Mouse (Mus musculus): ENCODE results near the gene Kpna1. TPM values are rescaled to one million over a fixed set of nuclear protein-coding genes. Genes with fewer than 3 reads are reported as not detected.

Kpna1 gene
- total and polyA plus RNA-seq, 2 experiments from 2014 or later: 37.3 to 46.3 TPM

- no peaks in the 10 kb centered on the region for H3K9me3 ChIP-seq (replicated peaks; ENCODE audit: control insufficient read depth, low read length)
- ATAC-seq (ENCODE audit: insufficient read depth, low read depth) (no peak; the same call in 1 of the 2 replicates), DNase-seq (ENCODE audit: low spot score) (no peak)
- H3K27me3 ChIP-seq (ENCODE audit: control insufficient read depth, insufficient read depth, low read length): no peaks in the 10 kb centered on the region
- no peaks in the 10 kb centered on the region; the same call in 1 of the 2 replicates for H3K36me3 ChIP-seq (replicated peaks; ENCODE audit: control insufficient read depth, insufficient read depth, low read length)
- no peak for TF ChIP-seq CTCF (IDR thresholded peaks at IDR 0.05; ENCODE audit: low read depth)
- peak overlapping the region; percentile 92 for H3K9ac ChIP-seq (replicated peaks; ENCODE audit: low read depth, low read length)
- peaks cover 19% of the 10 kb centered on the region for H3K4me1 ChIP-seq (ENCODE audit: control insufficient read depth, insufficient read depth)
- H3K4me2 ChIP-seq (ENCODE audit: low read depth, low read length): peak overlapping the region; percentile 87
- peak overlapping the region; percentile 100 for H3K27ac ChIP-seq (ENCODE audit: low read depth)
- 0% methylated on average over 16 of the region's 16 CpGs for WGBS
- H3K4me3 ChIP-seq (ENCODE audit: low read depth, low read length): peak overlapping the region; percentile 86
Measured at GRCm38 (mm10) chr16:36071071-36071449, 92.5 kb downstream of the Kpna1 start.

GRCm38 (mm10) chr16:36071450-36072379 is 93.2 kb downstream of the Kpna1 start, which contains the start of the genes Fam162a and Ccdc58:
Gene Fam162a (minus strand): TSS chr16:36071594.
Gene Ccdc58 (plus strand): TSS chr16:36071685.
- ATAC-seq (ENCODE audit: insufficient read depth, low read depth) (peak; percentile 93), DNase-seq (ENCODE audit: low spot score) (peak; percentile 91)
- H3K4me3 ChIP-seq (ENCODE audit: low read depth, low read length): peak within 1 kb of the TSS; percentile 86
- H3K27me3 ChIP-seq (ENCODE audit: control insufficient read depth, insufficient read depth, low read length): no peaks in the 10 kb centered on the region
- H3K4me1 ChIP-seq (ENCODE audit: control insufficient read depth, insufficient read depth): peaks cover 16% of the 10 kb centered on the region
- H3K9me3 ChIP-seq (replicated peaks; ENCODE audit: control insufficient read depth, low read length): no peaks in the 10 kb centered on the region
- no peaks in the 10 kb centered on the region; the same call in 1 of the 2 replicates for H3K36me3 ChIP-seq (replicated peaks; ENCODE audit: control insufficient read depth, insufficient read depth, low read length)
- H3K4me2 ChIP-seq (ENCODE audit: low read depth, low read length): peak within 1 kb of the TSS; percentile 87
- peak; percentile 73; the same call in 1 of the 2 replicates for TF ChIP-seq EP300 (IDR thresholded peaks at IDR 0.05; ENCODE audit: low read depth)
- TF ChIP-seq CTCF (IDR thresholded peaks at IDR 0.05; ENCODE audit: low read depth): peak; percentile 4; the same call in 1 of the 2 replicates
- peak within 1 kb of the TSS; percentile 92 for H3K9ac ChIP-seq (replicated peaks; ENCODE audit: low read depth, low read length)
- peak within 1 kb of the TSS; percentile 100 for H3K27ac ChIP-seq (ENCODE audit: low read depth)
- WGBS: under 1% methylated on average over 69 of the region's 81 CpGs

DNA sequence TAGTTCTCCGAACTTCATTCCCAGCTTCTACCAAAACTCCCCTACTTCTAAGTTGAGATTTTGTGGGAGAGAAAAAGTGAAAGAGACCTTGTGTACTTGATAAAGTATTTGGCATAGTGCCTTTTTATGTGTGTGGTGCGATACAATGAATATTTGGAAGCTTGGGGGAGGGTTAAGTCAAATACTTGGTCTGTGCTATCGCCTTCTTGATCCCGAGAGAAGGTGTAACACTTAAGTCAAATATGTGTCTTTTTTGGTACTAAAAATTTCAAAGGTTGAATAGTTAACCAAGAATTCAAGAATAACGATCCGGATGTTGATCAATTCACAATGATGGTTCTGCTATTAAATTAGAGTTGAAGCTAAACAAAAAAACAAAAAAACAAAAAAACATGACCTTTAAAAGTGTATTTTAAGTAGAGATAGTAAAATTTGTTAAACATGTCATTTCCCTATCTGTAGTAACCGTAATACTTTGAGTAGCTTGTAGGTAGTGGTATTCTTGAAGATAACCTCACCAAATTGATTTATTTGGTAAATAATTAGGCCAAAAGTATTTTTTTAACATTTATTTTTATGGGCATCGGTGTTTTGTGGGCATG is 94.0 kb downstream of the Kpna1 start:
- H3K4me1 ChIP-seq (ENCODE audit: control insufficient read depth, insufficient read depth): peaks cover 14% of the 10 kb centered on the region
- peak overlapping the region; percentile 87 for H3K4me2 ChIP-seq (ENCODE audit: low read depth, low read length)
- no peak for DNase-seq (ENCODE audit: low spot score)
- no peaks in the 10 kb centered on the region for H3K9me3 ChIP-seq (replicated peaks; ENCODE audit: control insufficient read depth, low read length)
- TF ChIP-seq CTCF (IDR thresholded peaks at IDR 0.05; ENCODE audit: low read depth) (no peak), EP300 (IDR thresholded peaks at IDR 0.05; ENCODE audit: low read depth) (no peak)
- peak overlapping the region; percentile 92 for H3K9ac ChIP-seq (replicated peaks; ENCODE audit: low read depth, low read length)
- 26% methylated on average over 8 of the region's 8 CpGs for WGBS
- H3K27me3 ChIP-seq (ENCODE audit: control insufficient read depth, insufficient read depth, low read length): no peaks in the 10 kb centered on the region
- no peak for ATAC-seq (ENCODE audit: insufficient read depth, low read depth)
- H3K4me3 ChIP-seq (ENCODE audit: low read depth, low read length): peak overlapping the region; percentile 86
- peak overlapping the region; percentile 100 for H3K27ac ChIP-seq (ENCODE audit: low read depth)
- no peaks in the 10 kb centered on the region; the same call in 1 of the 2 replicates for H3K36me3 ChIP-seq (replicated peaks; ENCODE audit: control insufficient read depth, insufficient read depth, low read length)

- TF ChIP-seq EP300 (IDR thresholded peaks at IDR 0.05; ENCODE audit: low read depth) (no peak), CTCF (IDR thresholded peaks at IDR 0.05; ENCODE audit: low read depth) (no peak)
- no peaks in the 10 kb centered on the region for H3K27me3 ChIP-seq (ENCODE audit: control insufficient read depth, insufficient read depth, low read length)
- H3K9me3 ChIP-seq (replicated peaks; ENCODE audit: control insufficient read depth, low read length): no peaks in the 10 kb centered on the region
- H3K4me1 ChIP-seq (ENCODE audit: control insufficient read depth, insufficient read depth): no peaks in the 10 kb centered on the region
- no peak overlapping the region for H3K4me3 ChIP-seq (ENCODE audit: low read depth, low read length)
- 86% methylated on average over 3 of the region's 3 CpGs for WGBS
- ATAC-seq (ENCODE audit: insufficient read depth, low read depth) (no peak), DNase-seq (ENCODE audit: low spot score) (no peak)
- no peak overlapping the region for H3K9ac ChIP-seq (replicated peaks; ENCODE audit: low read depth, low read length)
- H3K36me3 ChIP-seq (replicated peaks; ENCODE audit: control insufficient read depth, insufficient read depth, low read length): no peaks in the 10 kb centered on the region
- H3K27ac ChIP-seq (ENCODE audit: low read depth): no peak overlapping the region
- H3K4me2 ChIP-seq (ENCODE audit: low read depth, low read length): no peak overlapping the region
Measured at GRCm38 (mm10) chr16:36074772-36075171, 96.2 kb downstream of the Kpna1 start.

- Histone ChIP-seq H3K4me2 (ENCODE audit: low read depth, low read length) (no peak overlapping the region), H3K27ac (ENCODE audit: low read depth) (no peak overlapping the region), H3K9me3 (replicated peaks; ENCODE audit: control insufficient read depth, low read length) (no peaks in the 10 kb centered on the region), H3K27me3 (ENCODE audit: control insufficient read depth, insufficient read depth, low read length) (no peaks in the 10 kb centered on the region), H3K9ac (replicated peaks; ENCODE audit: low read depth, low read length) (no peak overlapping the region), H3K36me3 (replicated peaks; ENCODE audit: control insufficient read depth, insufficient read depth, low read length) (peaks cover 16% of the 10 kb centered on the region), H3K4me3 (ENCODE audit: low read depth, low read length) (no peak overlapping the region), H3K4me1 (ENCODE audit: control insufficient read depth, insufficient read depth) (no peaks in the 10 kb centered on the region)
- ATAC-seq (ENCODE audit: insufficient read depth, low read depth) (no peak), DNase-seq (ENCODE audit: low spot score) (no peak)
- TF ChIP-seq EP300 (IDR thresholded peaks at IDR 0.05; ENCODE audit: low read depth) (no peak), CTCF (IDR thresholded peaks at IDR 0.05; ENCODE audit: low read depth) (no peak)
- 95% methylated on average over 3 of the region's 3 CpGs for WGBS
Measured at GRCm38 (mm10) chr16:36079916-36080315, 101.4 kb downstream of the Kpna1 start.

Other genes starting within 250 kb of the Kpna1 start
- 38.3 and 39.8 TPM in 2 replicates for gene Dirc2, start 209.4 kb upstream of the Kpna1 start, total RNA-seq (2014; rRNA removed; ENCODE audit: low replicate concordance)
- gene Dirc2, start 209.4 kb upstream of the Kpna1 start, polyA plus RNA-seq (2015; fragmentation: Nextera tagmentation; extraction: Ambion mirVana): 15.3 and 16.1 TPM in 2 replicates
- gene Hspbap1, start 208.4 kb upstream of the Kpna1 start, total RNA-seq (2014; rRNA removed; ENCODE audit: low replicate concordance): 1.0 and 5.5 TPM in 2 replicates
- gene Hspbap1, start 208.4 kb upstream of the Kpna1 start, polyA plus RNA-seq (2015; fragmentation: Nextera tagmentation; extraction: Ambion mirVana): 5.0 and 5.7 TPM in 2 replicates
- 2.9 and 3.5 TPM in 2 replicates for gene Parp14, start 107.2 kb upstream of the Kpna1 start, total RNA-seq (2014; rRNA removed; ENCODE audit: low replicate concordance)
- gene Parp14, start 107.2 kb upstream of the Kpna1 start, polyA plus RNA-seq (2015; fragmentation: Nextera tagmentation; extraction: Ambion mirVana): 1.1 and 1.4 TPM in 2 replicates
- gene Parp9, start 40.3 kb upstream of the Kpna1 start, total RNA-seq (2014; rRNA removed; ENCODE audit: low replicate concordance): 9.7 and 26.6 TPM in 2 replicates
- 9.0 and 11.4 TPM in 2 replicates for gene Parp9, start 40.3 kb upstream of the Kpna1 start, polyA plus RNA-seq (2015; fragmentation: Nextera tagmentation; extraction: Ambion mirVana)
- gene Dtx3l, start 39.6 kb upstream of the Kpna1 start, total RNA-seq (2014; rRNA removed; ENCODE audit: low replicate concordance): 8.1 and 11.2 TPM in 2 replicates
- 5.1 and 5.6 TPM in 2 replicates for gene Dtx3l, start 39.6 kb upstream of the Kpna1 start, polyA plus RNA-seq (2015; fragmentation: Nextera tagmentation; extraction: Ambion mirVana)
- gene Wdr5b, start 62.4 kb downstream of the Kpna1 start, total RNA-seq (2014; rRNA removed; ENCODE audit: low replicate concordance): 5.4 and 7.8 TPM in 2 replicates
- 5.8 and 6.8 TPM in 2 replicates for gene Wdr5b, start 62.4 kb downstream of the Kpna1 start, polyA plus RNA-seq (2015; fragmentation: Nextera tagmentation; extraction: Ambion mirVana)
- gene Fam162a, start 92.8 kb downstream of the Kpna1 start, total RNA-seq (2014; rRNA removed; ENCODE audit: low replicate concordance): 126 and 370 TPM in 2 replicates
- gene Fam162a, start 92.8 kb downstream of the Kpna1 start, polyA plus RNA-seq (2015; fragmentation: Nextera tagmentation; extraction: Ambion mirVana): 755 and 772 TPM in 2 replicates
- 20.9 and 28.4 TPM in 2 replicates for gene Ccdc58, start 92.9 kb downstream of the Kpna1 start, total RNA-seq (2014; rRNA removed; ENCODE audit: low replicate concordance)
- 79.2 and 82.6 TPM in 2 replicates for gene Ccdc58, start 92.9 kb downstream of the Kpna1 start, polyA plus RNA-seq (2015; fragmentation: Nextera tagmentation; extraction: Ambion mirVana)
- not detected in 2 replicates for gene Csta1, start 152.5 kb downstream of the Kpna1 start, total RNA-seq (2014; rRNA removed; ENCODE audit: low replicate concordance)
- not detected in 2 replicates for gene Csta1, start 152.5 kb downstream of the Kpna1 start, polyA plus RNA-seq (2015; fragmentation: Nextera tagmentation; extraction: Ambion mirVana)
- gene Stfa2l1, start 178.1 kb downstream of the Kpna1 start, total RNA-seq (2014; rRNA removed; ENCODE audit: low replicate concordance): 1.3 TPM in 1 of 2 replicates, not detected in the other
- 1.7 and 2.4 TPM in 2 replicates for gene Stfa2l1, start 178.1 kb downstream of the Kpna1 start, polyA plus RNA-seq (2015; fragmentation: Nextera tagmentation; extraction: Ambion mirVana)
- not detected in 2 replicates for gene Gm5483, start 205.5 kb downstream of the Kpna1 start, total RNA-seq (2014; rRNA removed; ENCODE audit: low replicate concordance)
- 3.1 and 4.5 TPM in 2 replicates for gene Gm5483, start 205.5 kb downstream of the Kpna1 start, polyA plus RNA-seq (2015; fragmentation: Nextera tagmentation; extraction: Ambion mirVana)
- not detected in 2 replicates for gene Gm5416, start 231.7 kb downstream of the Kpna1 start, total RNA-seq (2014; rRNA removed; ENCODE audit: low replicate concordance)
- 0.89 TPM in 2 replicates for gene Gm5416, start 231.7 kb downstream of the Kpna1 start, polyA plus RNA-seq (2015; fragmentation: Nextera tagmentation; extraction: Ambion mirVana)
- gene 2010005H15Rik, start 242.7 kb downstream of the Kpna1 start, total RNA-seq (2014; rRNA removed; ENCODE audit: low replicate concordance): not detected in 2 replicates
- 0.48 and 1.0 TPM in 2 replicates for gene 2010005H15Rik, start 242.7 kb downstream of the Kpna1 start, polyA plus RNA-seq (2015; fragmentation: Nextera tagmentation; extraction: Ambion mirVana)

Measured in heart, postnatal 0 days (tissue).